Mouse (Mus musculus) CH12F3 (cell line): ENCODE data around the gene Tmem216.
"Not testable (repeated sequence)": the region's sequence is repeated elsewhere in the genome, so short reads cannot be mapped to it uniquely, and the experiment has no call there.

Source experiments
- in situ Hi-C: fragments of 300-500 bp; cut with MboI; formaldehyde crosslinking; loops from 2 replicates; pipeline ENCODE4 v1.14.3; 2020; ENCODE audit warnings: low sequenced_read_pairs

Tmem216 gene

GRCm38 (mm10) chr19:10569627-10570026 lies 13.6 kb upstream of the Tmem216 start:
- in situ Hi-C loops, result no loop called here

GRCm38 (mm10) chr19:10565217-10565616 lies 9.2 kb upstream of the Tmem216 start:
- in situ Hi-C loops, result no loop called here

DNA sequence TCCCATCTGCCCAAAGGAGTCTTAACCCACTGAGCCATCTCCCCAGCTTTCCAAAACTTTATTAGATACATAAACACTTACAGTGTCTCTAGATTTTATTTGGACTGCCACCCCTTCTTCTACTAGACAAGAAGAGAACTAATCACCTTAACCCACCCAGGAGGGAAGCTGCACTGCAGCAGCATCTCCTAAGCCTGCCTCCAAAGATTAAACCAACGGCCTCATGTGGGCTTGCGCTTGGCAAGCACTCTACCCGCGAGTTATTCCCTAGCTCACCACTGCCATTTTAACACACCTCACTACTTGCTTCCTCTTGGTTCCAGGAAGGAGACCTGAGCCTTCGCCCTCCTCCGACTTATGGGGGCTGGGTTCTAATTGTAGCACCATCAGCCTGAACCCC lies 8.2 kb upstream of the Tmem216 start:
- in situ Hi-C loops, result no loop called here

- in situ Hi-C loops, result no loop called here
Measured at GRCm38 (mm10) chr19:10562351-10562750, 6.3 kb upstream of the Tmem216 start.

DNA sequence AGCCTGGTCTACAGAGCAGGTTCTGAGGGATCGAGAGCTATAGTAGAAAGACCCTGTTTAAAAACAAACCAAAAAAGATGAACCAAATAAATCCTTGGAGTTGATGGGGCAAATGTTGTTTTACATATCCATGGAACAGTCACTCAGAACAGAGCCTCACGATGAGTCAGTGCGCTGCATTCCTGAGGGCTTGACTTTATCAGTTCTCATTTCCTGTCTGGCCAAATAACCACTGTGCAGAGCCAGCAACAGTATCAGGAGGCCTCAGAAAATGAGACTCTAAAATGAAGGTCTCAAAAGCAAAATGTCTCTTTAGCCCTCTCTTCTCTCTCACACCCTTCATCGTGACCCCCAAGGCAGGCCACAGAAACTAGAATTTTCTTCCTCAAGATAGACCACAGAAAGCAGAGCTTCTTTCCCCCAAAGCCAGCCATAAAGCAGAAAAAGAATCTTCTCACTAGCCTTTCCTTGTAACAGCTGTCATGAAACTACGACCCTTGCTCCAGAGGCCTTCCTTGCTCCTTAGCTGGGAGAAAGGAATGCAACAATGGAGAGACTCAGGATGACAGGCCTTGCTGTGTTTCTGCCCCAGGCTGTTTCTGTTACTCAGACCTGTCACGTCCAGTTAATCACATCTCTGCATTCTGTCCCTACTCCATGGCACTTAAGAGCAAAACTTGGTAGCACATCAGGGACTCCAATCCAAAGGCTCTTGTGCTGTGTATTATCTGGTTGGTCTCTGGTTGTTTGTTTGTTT lies 5.7 kb upstream of the Tmem216 start:
- in situ Hi-C loops, result no loop called here

DNA sequence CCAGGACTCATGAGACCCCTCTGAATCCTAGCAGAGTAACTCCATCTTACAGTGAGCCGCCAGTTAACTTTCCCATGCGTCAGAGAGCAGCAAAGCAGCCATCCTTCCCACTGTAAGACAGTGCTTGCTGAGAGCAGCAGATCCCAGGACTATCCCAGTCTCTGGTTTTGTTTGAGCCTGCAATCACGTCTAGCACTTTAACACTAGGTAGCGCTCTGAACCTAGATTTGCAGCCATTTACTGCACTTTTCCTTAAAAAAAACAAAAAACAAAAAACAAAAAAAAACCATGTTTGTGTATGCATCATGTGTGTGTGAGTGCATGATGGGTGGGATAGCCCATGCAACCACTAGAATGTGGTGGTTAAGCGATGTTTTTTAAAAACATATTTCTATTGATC lies 4.1 kb upstream of the Tmem216 start:
- in situ Hi-C loops, result no loop called here

DNA sequence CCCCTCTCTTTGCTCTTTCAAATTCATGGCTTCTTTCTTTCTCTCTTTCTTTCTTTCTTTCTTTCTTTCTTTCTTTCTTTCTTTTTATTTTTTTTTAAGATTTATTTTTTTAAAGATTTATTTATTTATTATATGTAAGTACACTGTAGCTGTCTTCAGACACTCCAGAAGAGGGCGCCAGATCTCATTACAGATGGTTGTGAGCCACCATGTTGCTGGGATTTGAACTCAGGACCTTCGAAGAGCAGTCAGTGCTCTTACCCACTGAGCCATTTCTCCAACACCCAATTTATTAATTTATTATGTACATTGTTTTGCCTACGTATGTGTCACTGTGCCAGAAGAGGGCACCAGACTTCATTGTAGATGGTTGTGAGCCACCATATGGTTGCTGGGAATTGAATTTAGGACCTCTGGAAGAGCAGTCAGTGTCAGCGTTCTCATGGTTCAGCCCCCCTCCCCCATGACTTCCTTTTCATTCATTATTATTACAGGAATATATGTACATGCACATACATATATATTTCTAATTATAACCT lies 1.9 kb upstream of the Tmem216 start:
- in situ Hi-C loops, result not testable (repeated sequence)

GRCm38 (mm10) chr19:10557430-10557829 lies 1.4 kb upstream of the Tmem216 start:
- in situ Hi-C loops, result no loop called here

DNA sequence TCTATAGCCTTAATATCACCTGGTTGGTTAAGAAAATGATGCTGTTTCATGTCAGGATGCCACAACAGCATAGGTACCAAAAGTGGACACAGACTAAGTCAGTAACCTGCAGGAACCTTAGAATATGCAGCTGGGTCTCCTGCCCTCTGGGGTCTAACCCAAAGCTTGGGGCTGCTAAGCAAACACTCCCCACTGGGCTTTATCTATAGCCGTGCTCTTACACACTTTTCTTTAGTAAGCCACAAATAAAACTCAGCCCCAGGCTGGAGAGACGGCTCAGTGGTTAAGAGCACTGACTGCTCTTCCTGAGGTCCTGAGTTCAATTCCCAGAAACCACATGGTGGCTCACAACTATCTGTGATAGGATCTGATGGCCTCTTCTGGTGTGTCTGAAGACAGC lies 963 bp upstream of the Tmem216 start:
- in situ Hi-C loops, result no loop called here

- in situ Hi-C loops, result no loop called here
Measured at GRCm38 (mm10) chr19:10539454-10539853, 16.6 kb downstream of the Tmem216 start.

- in situ Hi-C loops, result no loop called here
Measured at GRCm38 (mm10) chr19:10530082-10530481, 26.0 kb downstream of the Tmem216 start.

DNA sequence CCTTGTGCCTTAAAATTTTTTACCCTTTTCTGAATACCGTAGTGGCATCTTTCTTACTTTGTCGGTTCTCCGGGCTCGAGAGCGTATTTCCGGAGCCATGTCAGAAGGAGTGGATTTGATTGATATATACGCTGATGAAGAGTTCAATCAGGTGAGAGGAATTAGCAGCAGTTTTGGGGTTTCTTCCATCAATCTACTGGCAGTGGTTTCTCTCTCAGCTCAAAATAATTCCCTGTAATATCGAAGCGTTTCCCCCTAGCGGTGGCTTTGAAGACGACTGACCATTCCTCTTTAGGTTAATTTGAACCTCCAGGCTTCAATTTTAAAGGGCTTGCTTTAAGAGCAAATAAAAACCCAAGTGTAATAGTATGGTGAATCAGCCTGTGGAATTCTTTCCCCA lies 30.1 kb downstream of the Tmem216 start, which contains the start of gene Sdhaf2:
TSS of gene Sdhaf2 (minus strand) at position 233 of the 400 bp plus-strand sequence.
- in situ Hi-C loops, result no loop called here

GRCm38 (mm10) chr19:10525106-10525901 lies 30.7 kb downstream of the Tmem216 start, which contains the start of gene Cpsf7:
Cpsf7 (plus strand) TSS chr19:10525266.
- in situ Hi-C loops, result no loop called here

DNA sequence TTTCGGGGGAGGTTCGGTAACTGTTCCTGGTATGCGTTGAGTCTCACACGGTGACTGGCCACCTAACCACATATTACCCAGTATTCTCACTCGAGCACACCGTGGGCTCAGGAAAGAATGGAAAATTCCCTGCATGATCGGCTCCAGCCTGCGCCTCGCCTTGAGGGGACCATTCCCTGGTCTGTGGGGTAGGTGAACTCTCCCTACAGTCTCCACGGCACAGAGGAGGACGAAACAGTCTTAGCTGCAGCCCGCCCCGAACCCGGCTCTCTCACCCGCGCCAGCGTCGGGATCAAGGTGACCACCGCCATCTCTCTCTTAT lies 31.3 kb downstream of the Tmem216 start:
- in situ Hi-C loops, result no loop called here

DNA sequence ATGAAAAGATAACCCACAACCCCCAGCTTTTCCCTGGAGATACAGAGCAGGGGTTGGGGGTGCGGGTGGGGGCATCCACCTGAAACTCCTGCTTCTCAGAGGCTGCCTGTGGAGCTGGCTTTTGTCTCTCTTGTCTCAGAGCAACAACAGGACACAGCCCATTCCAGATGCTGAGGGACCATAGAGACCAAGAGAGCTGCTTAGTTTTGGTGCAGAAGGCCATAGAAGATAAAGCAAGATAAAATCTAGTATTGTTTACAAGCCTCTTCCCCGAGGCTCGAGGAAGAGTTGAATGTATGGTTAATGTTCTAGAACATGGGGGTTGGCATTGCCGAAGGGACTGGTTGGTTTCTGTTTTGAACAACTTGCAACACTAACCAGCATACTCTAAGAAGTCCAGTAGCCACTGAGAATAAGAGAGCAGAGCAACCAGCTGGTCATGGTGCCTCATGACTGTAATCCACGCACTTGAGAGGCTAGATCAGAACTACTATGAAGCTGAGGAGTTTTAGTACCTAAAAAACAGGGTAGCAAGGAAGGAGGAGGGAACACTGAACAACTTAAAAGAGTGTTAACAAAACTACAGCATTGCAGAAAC lies 32.5 kb downstream of the Tmem216 start:
- in situ Hi-C loops, result no loop called here

- in situ Hi-C loops, result no loop called here
Measured at GRCm38 (mm10) chr19:10521926-10522325, 34.1 kb downstream of the Tmem216 start.

DNA sequence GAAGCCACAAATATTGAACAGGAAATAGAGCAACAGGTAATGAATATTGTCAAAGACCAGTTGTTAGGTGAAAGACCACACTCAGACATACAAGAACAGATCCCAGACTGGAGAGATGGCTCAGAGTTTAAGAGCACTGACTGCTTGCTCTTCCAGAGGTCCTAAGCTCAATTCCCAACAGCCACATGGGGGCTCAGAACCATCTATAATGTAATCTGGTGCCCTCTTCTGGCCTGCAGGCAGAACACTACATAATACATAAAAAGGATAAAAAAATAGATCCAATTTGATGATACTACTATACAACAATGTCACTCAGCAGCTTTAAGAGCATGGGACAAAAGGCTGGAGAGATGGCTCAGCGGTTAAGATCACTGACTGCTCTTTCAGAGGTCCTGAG lies 35.7 kb downstream of the Tmem216 start:
- in situ Hi-C loops, result no loop called here

DNA sequence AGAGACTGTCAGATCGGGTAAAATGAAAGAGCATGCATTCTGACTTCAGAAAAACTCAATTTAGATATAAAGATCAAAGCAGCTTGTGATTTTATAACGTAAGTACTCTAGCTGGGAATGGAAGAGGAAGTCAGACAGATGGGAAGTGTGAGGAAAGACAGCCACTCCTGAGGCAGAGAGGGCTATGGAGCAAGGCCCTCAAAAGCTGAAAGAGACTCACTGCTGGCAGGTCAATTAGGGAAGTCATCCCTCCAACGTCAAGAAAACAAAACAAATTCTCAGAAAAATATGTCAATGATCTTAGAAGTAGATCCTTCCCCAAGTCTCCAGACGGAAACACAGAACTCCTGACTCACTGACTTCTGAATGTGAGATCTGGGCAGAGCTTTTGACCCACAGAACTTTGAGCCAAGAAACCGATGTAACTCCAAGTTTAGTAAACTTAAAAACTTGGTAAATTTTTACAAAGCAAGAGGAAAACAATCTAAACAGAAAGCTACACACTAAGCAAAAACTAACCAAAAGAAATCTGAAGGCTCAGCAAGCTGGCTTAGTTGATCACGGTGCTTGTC lies 45.2 kb downstream of the Tmem216 start:
- in situ Hi-C loops, result no loop called here

DNA sequence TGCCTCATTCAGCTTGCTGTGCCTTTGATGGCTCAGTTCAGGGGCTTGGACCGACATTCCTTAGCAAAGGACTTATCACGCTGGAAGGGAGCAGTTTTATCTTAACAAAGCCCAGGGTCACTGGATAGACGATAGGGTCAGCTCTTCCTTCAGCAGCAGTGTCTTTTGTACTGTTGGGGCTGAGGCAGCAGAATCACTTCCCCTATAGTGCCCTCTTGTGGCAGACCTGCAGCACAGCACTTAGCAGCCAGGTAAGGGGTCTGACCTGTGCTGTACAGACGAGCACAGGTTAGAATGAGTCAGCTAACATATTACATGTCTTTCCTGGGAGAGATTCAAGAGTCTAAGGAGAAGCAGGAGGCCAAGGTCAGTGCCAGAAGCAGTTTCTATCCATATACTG lies 53.5 kb downstream of the Tmem216 start:
- in situ Hi-C loops, result no loop called here

DNA sequence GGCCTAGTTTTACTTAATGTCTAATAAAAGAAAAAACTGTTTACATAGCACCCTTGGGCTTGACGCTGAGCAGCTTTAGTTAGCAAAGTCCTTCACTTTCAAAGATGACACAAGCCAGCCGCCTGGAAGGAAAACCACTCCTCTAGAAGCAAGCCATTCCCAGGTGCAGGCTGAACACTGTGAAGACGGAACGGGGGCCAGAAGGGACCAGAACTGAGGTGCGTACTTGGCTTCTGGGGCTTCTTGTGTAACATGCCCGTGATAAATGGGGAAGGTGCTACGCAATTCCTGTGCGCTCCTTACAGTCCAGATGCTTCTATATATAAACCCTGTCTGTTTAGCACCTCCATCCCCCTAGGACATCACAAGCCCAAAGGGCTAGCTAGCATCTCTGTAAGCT lies 55.5 kb downstream of the Tmem216 start:
- in situ Hi-C loops, result no loop called here

- in situ Hi-C loops, result no loop called here
Measured at GRCm38 (mm10) chr19:10497512-10498160, 58.4 kb downstream of the Tmem216 start.
